Mouse (Mus musculus) megakaryocyte-erythroid progenitor cell, adult 5-6 weeks (primary cell): ENCODE results near the gene AI413582. TPM values are rescaled to one million over a fixed set of nuclear protein-coding genes. Genes with fewer than 3 reads are reported as not detected.
A peak's percentile ranks its signal among the peaks of the same experiment; 100 is the strongest.

ENCODE experiments used
- ATAC-seq: replicated peaks from 2 replicates; pipeline ENCODE4 v1.8.0; 2016; ENCODE audit warnings: mild to moderate bottlenecking, inconsistent platforms; ENCODE audit not compliant: severe bottlenecking, poor library complexity, low FRiP score, low TSS enrichment
- total RNA-seq, 2 experiments: library from RNA; stranded (forward) in 1 of 2; stranded (reverse) in 1 of 2; fragments of 200-1000, 215-1000 nt in 1 of 2; fragments of >200 nt in 1 of 2; fragmentation: Nextera tagmentation in 1 of 2; gene quantifications; 2 replicates each; pipeline ENCODE4 v1.2.3; 2014 to 2017

The AI413582 gene
- total RNA-seq (2014; fragmentation: Nextera tagmentation) (14.3 and 20.0 TPM in 2 replicates), total RNA-seq (2017) (7.0 and 8.7 TPM in 2 replicates)

DNA sequence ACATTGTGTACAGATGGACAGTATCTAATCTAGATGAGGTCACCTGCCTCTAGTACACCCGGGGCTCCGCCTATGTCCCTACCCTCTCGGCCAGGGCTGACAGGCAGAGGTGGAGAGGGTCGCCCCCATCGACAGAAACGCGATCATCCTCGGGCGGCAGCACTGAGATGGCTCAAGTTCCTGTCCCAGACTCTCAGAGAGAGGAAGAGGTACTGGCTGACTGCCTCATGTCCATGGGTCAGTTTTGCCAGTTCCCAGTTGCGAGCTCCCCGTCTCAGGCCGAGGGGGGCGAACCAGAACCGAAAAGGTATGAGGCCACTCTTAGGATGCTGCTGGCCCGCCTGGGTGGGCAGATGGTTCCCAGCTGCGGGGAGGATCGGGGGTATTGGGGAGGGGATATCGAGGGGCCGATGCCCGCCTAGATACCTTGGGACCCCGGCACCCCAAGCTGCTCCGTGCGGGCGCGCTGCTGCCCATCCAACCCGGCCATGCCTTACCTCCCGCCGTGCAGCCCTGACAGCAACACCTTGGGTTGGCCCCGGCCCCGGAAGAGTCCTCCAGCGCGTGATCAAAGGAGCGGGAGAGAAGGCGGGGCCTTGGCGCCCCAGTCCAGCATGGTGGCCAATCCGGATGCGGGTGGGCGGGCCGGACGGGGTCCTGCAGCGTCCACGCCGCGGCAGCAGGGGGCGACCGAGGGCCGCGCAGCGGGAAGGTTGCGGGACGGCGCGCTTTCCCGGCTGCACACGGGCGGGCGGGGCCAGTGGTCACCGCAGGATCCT, at the start of gene AI413582:
TSS of gene AI413582 (minus strand) at position 594 of the 779 bp plus-strand sequence.
- peak; percentile 81 for ATAC-seq

DNA sequence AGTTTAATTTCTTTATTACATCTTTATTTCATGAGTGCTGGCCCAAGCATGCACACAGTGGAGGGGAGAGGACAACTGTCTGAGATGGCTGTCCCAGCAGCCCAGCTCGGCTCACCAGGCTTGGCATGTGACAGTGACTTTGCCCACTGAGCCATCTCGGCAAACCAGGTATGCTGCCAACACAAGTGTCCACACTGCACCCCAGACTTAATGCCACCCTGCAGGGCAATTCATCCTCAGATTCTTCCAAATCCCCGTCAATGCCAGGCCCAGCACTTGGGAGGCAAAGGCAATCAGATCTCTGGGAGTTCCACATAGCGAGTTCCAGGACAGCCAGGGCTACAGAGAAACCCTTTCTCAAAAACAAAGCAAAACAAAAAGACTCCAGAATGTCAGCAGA, 47.5 kb upstream of the AI413582 start:
- ATAC-seq, result no peak

DNA sequence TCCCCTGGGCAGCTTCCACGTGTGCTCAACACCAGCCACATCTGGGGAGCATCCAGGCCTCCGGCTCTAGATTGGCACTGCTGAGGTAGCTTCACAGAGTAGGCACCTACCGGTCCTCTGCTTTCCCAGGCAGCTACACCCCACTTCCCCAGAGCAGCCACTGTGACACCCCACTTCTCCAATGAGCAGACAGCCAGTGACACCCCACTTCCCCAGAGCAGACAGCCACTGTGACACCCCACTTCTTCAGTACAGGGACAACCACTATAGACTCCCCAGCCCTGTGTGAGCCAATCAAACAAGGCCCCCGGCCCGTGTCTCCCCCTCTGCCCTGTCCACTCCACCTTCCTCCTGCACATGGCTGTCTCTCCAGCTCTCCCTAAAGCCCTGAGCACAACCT, 46.4 kb upstream of the AI413582 start:
- 0 out of 2 replicates have a peak, but pooled peaks have one; percentile 17 for ATAC-seq

DNA sequence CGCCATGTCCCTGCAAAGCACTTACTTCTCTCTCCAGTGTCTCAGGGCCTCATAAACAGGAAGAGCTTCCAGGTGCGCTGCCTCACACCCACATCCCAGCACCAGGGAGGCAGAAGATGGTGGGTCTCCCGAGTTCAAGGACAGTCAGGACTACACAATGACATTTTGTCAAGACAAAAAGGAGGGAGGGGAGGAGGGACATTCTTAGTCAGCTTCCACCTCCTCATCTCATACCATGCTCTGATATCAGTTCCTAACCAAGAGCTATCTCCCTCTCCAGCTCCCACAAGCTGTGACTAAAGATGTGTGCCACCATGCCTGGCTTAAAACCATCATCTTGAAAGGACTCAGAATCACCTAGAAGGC, 45.9 kb upstream of the AI413582 start:
- ATAC-seq, result peak; percentile 70

DNA sequence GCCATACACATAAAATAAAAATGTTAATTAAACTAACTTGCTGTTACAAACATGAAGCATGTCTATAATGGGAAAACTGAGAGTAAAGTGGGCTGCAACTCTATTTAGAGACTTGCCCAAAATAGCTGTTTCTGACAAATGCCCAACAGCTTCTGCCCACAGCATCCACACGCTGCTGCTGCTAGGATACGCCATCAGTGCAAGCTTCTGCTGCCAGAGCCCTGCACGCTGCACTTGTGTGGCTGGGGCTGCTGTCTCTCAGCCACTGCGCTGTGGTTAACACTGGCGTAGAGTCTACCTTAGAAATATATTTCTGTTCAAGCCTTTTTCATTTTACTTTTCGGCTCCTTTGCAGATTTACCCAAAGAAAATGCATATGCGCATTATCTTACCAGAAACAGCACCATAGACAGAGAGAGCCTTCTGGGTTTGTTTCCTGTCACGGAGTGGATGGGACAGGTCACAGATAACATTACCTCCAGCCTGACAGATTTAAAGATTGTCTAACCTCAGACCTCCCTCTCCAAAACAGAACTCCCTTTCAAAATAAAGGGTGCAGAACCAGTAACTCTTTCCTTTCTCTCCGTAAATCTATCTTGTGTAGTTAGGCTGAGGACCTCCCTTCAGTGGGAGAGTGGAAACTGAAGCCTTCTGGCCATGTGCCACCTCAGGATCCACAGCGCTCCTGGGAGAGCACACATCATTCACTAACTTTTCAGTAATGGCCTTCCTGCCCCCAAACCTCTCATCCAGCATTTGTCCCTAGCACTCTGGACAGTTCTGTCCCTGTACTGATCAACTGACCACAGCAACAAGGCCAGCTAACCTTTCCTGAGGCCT, 45.3 kb upstream of the AI413582 start:
- ATAC-seq, result peak; percentile 55

DNA sequence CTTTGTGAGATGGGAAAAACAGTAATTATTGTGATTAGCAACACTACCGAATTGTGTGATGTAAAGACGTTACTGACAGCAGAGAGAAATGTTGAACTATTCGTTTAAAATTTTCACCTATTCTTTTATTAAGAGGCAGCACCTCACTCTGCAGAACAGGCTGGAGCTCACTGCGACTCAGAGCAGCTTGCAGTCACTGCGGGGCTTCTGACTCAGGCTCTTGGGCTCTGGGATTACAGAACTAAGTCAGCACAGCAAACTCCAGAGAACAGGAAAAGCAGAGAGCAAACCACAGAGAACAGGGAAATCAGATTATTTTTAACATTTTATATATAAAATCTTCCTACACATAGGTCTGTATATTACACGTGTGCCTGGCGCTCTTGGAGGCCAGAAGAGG, 44.0 kb upstream of the AI413582 start:
- ATAC-seq, result no peak

DNA sequence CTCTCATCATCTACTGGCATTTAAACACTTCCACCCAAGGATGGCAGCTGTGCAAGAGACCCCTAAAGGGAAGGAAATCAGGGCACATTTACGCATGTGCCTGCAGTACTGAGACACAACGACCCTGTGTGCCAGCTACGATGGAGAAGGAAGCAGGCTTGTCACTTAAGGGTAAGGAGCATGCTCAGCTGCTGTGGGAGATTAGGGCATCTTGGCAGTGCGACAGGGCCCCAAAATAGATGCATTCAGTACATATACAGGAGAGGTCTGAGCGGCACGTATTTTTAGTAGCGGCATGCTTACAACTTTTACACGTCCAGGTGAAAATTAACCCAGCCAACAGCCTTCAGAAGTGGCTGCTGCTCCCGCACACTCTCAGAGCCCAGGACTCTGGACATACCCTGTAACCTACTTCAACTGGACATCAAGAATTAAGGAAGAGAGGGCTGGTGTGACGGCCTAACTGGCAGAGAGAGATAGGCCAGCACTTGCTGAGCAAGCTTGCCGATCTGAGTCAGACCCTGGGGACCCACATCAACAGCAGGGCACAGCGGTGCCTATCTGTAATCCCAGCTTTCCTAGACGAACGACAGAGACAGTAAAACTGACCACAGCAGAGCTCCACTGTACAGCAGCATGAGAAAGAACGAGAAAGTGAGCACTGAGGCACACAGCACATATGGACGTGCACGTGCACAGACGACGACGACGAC, 38.1 kb upstream of the AI413582 start:
- ATAC-seq, result peak; percentile 82

DNA sequence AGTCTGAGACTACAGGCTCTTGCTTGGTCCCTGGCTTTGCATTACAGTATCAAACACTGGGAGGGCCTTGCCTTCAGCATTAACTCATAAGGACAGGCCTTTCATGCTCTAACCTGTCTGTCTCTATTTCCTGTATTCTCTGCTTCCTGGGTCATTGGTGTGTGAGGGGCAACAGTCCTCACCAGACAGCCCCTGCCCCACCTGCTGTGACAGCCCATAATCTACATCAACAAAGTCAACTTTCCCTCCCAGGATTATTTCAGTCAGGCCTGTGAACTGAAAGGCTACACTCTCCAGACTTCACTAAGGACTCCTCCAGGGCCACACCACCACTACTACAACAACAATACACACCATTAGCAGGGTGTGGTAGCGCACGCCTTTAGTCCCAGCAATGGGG, 37.5 kb upstream of the AI413582 start:
- 0 out of 2 replicates have a peak, but pooled peaks have one; percentile 2 for ATAC-seq

DNA sequence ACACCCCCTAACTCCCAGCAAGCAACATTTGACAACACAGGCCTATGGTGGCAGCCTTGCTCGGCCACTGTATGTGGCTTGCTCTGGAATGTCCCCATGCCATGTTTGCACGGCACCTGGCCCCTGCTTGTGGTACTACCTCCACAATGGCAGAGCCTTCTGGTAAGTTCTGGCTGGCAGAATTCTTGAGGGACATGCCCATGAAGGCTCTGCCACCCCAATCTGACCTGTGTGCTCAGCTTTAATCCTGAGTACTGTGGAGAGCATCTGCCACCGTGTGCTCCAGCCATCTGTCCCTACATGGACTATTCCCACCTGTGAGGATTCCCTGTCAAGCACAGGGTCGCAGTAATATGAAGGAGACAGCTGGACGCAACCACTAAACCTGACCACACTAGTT, 35.3 kb upstream of the AI413582 start:
- ATAC-seq, result no peak

DNA sequence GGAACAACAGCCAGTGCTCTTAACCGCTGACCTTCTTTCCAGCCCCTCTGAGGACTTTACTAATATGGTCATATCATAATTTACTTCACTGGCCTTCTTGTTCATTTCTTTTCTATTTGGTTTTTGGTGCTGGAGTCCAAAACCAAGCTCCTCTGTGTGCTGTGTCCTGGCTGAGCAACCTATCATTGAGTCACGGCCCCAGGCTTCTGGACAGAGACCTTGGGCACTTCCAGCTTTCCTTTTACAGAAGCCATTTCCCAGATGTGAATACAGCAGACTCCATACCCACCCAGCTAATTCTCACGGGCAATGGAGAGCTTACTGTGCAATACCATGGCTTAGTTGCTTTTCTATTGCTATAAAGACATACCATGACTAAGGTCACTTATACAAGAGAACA, 34.7 kb upstream of the AI413582 start:
- no peak for ATAC-seq

DNA sequence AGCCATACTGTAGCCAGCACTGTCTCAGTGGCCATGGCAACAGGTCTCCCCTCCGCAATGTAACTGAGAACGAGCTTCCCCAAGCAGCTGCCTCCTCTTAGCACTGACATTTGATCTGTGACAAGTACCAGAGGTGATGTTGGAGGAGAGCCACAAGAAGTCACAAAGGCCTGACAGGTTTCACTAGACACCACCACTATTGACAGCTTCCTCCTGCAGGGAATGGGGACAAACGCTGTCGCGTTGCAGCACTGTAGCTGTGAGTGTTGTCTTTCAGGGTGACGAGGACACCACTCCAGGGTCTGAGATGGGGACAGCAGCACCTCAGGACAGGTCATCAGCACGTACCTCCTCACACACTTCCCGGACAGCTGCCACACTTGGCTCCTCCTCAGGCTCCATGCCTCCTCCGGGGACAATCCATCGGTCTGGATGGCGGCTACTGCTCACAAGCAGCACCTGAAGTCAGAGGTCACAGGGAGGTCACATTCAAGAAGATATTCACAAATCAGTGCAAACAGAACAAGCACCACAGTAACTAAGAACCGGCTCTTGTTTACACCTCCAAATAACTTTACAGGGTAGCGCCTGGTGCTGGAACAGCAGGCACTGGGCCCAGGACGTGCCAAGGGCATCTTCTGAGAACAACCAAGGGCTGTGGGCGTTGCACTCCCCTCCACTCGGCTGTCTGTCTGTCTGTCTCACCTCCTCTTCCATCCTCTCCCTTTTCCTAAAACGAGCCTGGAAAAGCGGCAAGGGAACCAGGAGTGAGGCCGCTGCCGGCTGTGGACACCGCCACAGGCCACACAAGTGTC, 31.0 kb upstream of the AI413582 start:
- no peak for ATAC-seq

DNA sequence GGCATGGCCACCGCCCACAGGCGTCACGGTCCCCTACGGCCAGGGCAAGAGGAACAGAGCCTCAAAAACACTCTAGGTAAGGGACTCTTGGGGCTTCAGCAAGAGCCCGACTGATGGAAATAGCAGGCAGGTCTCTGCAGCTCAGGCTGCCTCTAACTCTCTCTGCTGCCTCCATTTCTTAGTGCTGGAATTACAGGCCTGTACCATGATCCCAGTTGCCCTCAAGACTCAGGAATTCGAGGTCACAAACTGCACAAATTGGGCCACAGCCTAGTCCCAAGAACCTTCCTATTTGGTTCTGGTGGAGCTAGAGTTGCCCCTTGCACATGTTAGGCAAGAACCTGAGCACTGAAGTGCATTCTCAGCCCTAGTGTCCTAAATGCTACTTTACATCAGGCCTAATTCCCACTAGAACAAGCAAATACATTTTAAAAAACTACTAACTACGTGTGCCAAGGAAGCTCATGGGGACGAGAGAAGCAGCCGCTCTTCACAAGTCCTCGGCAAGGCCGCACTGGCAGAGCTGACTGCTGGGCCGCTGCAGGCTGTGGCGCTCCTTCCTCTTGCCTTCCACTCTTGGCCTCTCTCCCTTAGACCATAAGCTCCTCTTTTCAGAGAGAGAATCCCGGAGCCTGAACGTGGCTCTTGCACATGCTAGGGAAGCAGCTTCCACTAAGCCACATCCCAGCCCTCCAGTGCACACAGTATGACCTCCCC, 30.3 kb upstream of the AI413582 start:
- no peak for ATAC-seq

DNA sequence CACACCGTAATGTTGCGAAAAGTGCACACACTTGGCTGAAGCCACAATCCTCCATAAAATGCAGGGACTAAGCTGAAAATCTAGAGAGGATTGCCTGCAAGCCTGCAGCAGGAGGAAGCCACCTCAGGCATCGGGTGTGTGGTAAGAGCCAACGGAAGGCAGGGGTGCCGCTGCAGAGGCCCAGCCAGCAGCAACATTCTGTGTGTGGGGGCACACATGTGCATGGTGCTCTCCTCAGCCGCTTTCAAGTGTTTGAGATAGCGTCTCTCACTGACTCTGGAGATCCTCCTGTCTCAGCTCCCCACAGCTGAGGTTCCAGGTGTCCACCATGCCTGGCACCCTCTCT, 27.0 kb upstream of the AI413582 start:
- ATAC-seq, result no peak

DNA sequence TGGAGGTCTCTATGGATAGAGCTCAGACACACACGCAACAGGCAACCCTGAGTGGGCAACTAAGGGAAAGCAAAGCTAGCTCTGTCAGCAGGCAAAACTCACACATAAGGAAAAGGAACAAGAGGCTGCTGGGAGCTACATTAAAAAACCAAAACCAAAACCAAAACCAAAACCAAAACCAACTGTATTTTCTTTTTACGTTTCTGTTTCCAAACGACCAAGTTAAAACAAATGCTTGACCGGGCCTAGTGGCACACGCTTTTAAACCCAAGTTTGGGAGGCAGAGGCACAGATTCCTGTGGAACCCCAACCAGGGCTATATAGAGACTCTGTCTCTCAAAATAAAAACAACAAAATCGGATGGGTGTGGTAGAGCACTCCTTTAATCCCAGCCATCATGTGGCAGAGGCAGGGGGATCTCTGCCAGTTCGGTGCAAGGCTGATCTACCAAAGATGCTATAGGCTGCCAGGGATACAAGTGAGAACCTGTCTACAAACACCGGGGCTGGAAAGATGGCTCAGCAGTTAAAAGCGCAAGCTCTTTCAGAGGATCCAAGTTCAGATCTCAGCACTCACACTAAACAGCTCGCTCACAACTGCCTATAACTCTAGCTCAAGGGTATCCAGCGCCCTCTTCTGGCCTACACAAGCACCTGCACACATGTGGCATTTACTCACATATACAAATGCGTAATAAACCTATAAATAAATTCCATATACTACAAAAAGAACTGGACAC, 26.4 kb upstream of the AI413582 start:
- ATAC-seq, result no peak

DNA sequence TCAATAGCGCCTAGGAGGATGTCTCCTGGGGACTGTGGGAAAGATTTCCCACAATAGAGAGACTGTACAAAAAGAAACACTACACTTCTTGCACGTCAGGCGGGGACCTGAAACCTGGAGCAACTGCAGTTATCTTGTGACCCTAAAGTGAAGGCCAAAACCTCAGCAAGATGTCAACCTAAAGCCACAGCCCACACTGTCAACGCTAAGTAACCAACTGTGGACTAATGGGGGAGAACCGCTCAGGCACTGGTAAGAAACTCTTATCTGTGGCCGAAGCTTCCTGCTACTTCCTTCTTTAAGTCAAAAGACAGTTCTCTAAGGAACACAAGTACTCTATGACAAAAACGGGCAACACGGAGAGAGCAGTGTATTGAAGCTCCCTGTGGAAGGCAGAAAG, 22.7 kb upstream of the AI413582 start:
- ATAC-seq, result peak; percentile 35; the same call in 1 of the 2 replicates

DNA sequence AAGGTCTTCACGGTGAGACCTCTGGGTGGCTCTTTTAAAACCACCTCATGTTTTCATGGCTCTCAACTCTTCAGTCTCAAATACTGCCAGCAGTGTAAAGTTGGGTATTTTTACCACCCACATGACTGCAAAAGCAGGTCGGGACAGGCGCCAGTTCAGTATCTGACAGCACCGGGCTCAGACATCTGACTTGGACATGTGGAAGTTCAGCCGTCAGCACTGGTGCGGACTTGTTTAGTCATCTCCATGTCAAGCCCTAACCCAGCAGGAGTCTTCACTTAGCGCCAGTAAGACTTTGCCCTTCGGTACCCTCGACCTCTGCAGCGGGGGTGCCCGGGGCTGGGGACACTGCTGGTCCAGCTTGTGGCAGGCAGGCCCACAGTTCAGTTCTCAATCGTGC, 21.7 kb upstream of the AI413582 start:
- peak; percentile 13; the same call in 1 of the 2 replicates for ATAC-seq

DNA sequence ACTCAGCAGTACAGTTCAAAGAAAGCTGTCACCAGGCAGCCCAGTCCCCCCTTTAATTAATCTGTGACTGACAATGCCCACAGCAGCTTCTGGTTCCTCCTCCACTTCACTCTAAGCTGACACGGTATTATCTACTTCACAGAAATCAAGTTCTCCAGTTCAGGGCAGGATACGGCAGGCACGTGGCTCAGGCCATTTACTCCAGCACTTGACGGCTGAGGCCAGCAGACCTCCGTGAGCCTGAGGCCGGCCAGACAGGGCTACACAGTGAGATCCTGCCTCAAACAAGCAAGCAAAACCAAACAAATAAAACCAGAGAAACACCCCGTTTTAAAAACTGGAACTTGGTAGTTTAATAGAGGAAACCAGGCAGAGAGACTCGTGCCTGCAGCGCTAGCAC, 21.1 kb upstream of the AI413582 start:
- ATAC-seq, result no peak
